Mouse (Mus musculus): ENCODE data around the gene Sars2.

- TF ChIP-seq CTCF (IDR thresholded peaks at IDR 0.05; ENCODE audit: low read depth) (no peak), EP300 (IDR thresholded peaks at IDR 0.05; ENCODE audit: low read depth) (no peak)
Observed at GRCm38 (mm10) chr7:28781261-28781663, 39.5 kb downstream of the Sars2 start.

All from liver, postnatal 0 days (tissue).